Mouse (Mus musculus) heart, embryonic 11.5 days (tissue): ENCODE results near the gene Rasa2. TPM values are rescaled to one million over a fixed set of nuclear protein-coding genes. Genes with fewer than 3 reads are reported as not detected.
"Not testable (repeated sequence)": the region's sequence is repeated elsewhere in the genome, so short reads cannot be mapped to it uniquely, and the experiment has no call there.

Experiments used
- ATAC-seq: fragments of 200-750 bp; cut with Nextera tagmentation; replicated peaks from 2 replicates; pipeline ENCODE4 v1.8.0; 2017; ENCODE audit warnings: moderate library complexity; ENCODE audit not compliant: insufficient number of reproducible peaks, low FRiP score, low TSS enrichment
- H3K27ac ChIP-seq: fragments of 300-500 bp; sonication (generic); 2 replicates; pipeline ENCODE4 v1.5.1; 2014; ENCODE audit warnings: mild to moderate bottlenecking, low read depth, low read length
- H3K27me3 ChIP-seq: fragments of 300-500 bp; sonication (generic); 2 replicates; pipeline ENCODE4 v1.6.1; 2014; ENCODE audit warnings: mild to moderate bottlenecking, low read length, mixed read lengths; ENCODE audit not compliant: control insufficient read depth, insufficient read depth
- H3K36me3 ChIP-seq: fragments of 300-500 bp; sonication (generic); 2 replicates; pipeline ENCODE4 v1.6.1; 2014; ENCODE audit warnings: mild to moderate bottlenecking, low read length, moderate library complexity, mixed read lengths; ENCODE audit not compliant: control insufficient read depth, insufficient read depth
- H3K4me1 ChIP-seq: fragments of 300-500 bp; sonication (generic); 2 replicates; pipeline ENCODE4 v1.6.1; 2014; ENCODE audit warnings: low read length; ENCODE audit not compliant: control insufficient read depth, insufficient read depth
- H3K4me2 ChIP-seq: fragments of 300-500 bp; sonication (generic); 2 replicates; pipeline ENCODE4 v1.6.1; 2014; ENCODE audit warnings: mild to moderate bottlenecking, moderate library complexity
- H3K4me3 ChIP-seq: fragments of 300-500 bp; sonication (generic); 2 replicates; pipeline ENCODE4 v1.5.1; 2014; ENCODE audit warnings: low read depth, low read length
- H3K9ac ChIP-seq: fragments of 300-500 bp; sonication (generic); 2 replicates; pipeline ENCODE4 v1.6.1; 2014; ENCODE audit warnings: mild to moderate bottlenecking, low read depth, low read length, moderate library complexity
- H3K9me3 ChIP-seq: fragments of 300-500 bp; sonication (generic); replicated peaks from 2 replicates; pipeline ENCODE4 v1.6.1; 2016; ENCODE audit warnings: low read length; ENCODE audit not compliant: control insufficient read depth
- WGBS: fragments of 180-500 bp; shearing (Covaris S2); extraction: QIAGEN DNeasy Blood & Tissue Kit; methylation state at CpG from one replicate; pipeline ENCODE4 v1.1.7; 2014; ENCODE audit not compliant: insufficient replicate concordance; 5-methylcytosine and 5-hydroxymethylcytosine counted together
- polyA plus RNA-seq: library from polyadenylated mRNA; unstranded; fragments of >200 nt; fragmentation: Nextera tagmentation; extraction: Ambion mirVana; gene quantifications from 2 replicates; pipeline ENCODE4 v1.2.1, GENCODE M21; 2014

Gene Rasa2
- polyA plus RNA-seq, 1 experiment from 2014 or later, result 16.3 TPM

GRCm38 (mm10) chr9:96649362-96649761, 17.9 kb upstream of the Rasa2 start:
- Histone ChIP-seq H3K4me3 (no peak overlapping the region), H3K9me3 (no peaks in the 10 kb centered on the region), H3K36me3 (no peaks in the 10 kb centered on the region), H3K9ac (no peak overlapping the region), H3K27me3 (no peaks in the 10 kb centered on the region), H3K4me2 (no peak overlapping the region), H3K27ac (no peak overlapping the region), H3K4me1 (no peaks in the 10 kb centered on the region)
- ATAC-seq, result no peak
- 83% methylated on average over 4 of the region's 4 CpGs for WGBS

DNA sequence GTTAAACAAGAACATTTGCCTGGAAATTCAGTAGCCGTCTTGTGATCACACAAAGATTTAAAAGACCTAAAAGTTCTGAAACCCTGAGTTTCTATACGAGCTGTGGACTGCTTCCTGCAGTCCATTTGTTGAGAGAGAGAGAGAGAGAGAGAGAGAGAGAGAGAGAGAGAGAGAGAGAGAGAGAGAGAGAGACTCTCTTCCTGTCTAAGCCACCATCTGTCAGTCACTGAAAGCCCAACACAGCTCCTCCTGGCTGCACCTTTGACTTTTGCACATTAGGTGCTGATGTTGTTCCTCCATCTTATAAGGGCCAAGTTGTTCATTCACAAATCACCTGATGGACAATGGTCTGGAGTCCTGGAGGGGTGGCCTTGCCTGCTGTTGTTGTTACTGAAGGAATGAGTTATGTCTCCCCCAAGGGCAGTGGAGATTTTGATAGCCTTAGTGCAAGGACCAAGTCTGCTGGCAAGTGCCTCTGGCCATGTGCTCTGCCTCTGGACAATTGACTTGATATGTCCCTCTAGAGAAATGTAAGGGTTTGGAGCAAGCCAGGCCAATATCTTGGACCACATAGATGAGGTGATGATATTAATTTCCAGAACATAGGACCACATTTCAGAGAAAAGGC, 15.4 kb upstream of the Rasa2 start:
- no peaks in the 10 kb centered on the region for H3K36me3 ChIP-seq
- WGBS, result 55% methylated on average over 2 of the region's 2 CpGs
- no peaks in the 10 kb centered on the region for H3K27me3 ChIP-seq
- no peak overlapping the region for H3K4me2 ChIP-seq
- no peak overlapping the region for H3K9ac ChIP-seq
- no peaks in the 10 kb centered on the region for H3K9me3 ChIP-seq
- ATAC-seq, result no peak
- H3K27ac ChIP-seq, result no peak overlapping the region
- H3K4me3 ChIP-seq, result no peak overlapping the region
- H3K4me1 ChIP-seq, result no peaks in the 10 kb centered on the region

GRCm38 (mm10) chr9:96644840-96645239, 13.4 kb upstream of the Rasa2 start:
- H3K4me3 ChIP-seq, result no peak overlapping the region
- H3K9me3 ChIP-seq, result no peaks in the 10 kb centered on the region
- H3K27me3 ChIP-seq, result no peaks in the 10 kb centered on the region
- H3K4me1 ChIP-seq, result no peaks in the 10 kb centered on the region
- no peak overlapping the region for H3K27ac ChIP-seq
- 78% methylated on average over 2 of the region's 2 CpGs for WGBS
- H3K9ac ChIP-seq, result no peak overlapping the region
- no peak overlapping the region for H3K4me2 ChIP-seq
- H3K36me3 ChIP-seq, result no peaks in the 10 kb centered on the region
- ATAC-seq, result no peak

- H3K27me3 ChIP-seq, ATAC-seq: not testable (repeated sequence)
Measured at GRCm38 (mm10) chr9:96644002-96644401, 12.6 kb upstream of the Rasa2 start.

DNA sequence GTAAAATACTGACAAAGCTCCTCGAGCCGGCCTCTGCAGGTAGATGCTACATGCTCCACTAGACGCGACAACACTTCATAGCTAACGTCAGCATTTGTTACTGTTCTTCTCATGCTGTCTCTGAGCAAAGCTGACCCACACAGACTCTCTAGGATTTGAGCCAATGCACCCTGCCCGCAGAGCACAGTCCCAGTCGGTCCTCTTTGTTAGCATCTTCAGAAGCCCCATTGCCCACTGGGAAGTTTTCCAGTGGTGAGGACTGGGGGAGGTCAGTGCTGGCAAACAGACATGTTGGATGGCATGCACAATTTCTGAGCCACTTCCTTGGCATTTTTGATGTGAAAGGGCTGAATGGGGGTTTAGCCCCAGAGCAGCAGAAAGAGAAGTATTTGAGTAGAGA, 8.0 kb upstream of the Rasa2 start:
- no peak overlapping the region for H3K27ac ChIP-seq
- no peaks in the 10 kb centered on the region for H3K36me3 ChIP-seq
- ATAC-seq, result no peak
- 82% methylated on average over 7 of the region's 7 CpGs for WGBS
- H3K4me2 ChIP-seq, result no peak overlapping the region
- H3K4me1 ChIP-seq, result no peaks in the 10 kb centered on the region
- H3K27me3 ChIP-seq, result no peaks in the 10 kb centered on the region
- H3K9ac ChIP-seq, result no peak overlapping the region
- H3K4me3 ChIP-seq, result no peak overlapping the region
- H3K9me3 ChIP-seq, result no peaks in the 10 kb centered on the region

More at GRCm38 (mm10) chr9:96644002-96644401, 12.6 kb upstream of the Rasa2 start:
- WGBS, result 79% methylated on average over 3 of the region's 3 CpGs
- H3K9ac ChIP-seq, H3K4me1 ChIP-seq, H3K4me2 ChIP-seq, H3K27ac ChIP-seq, H3K36me3 ChIP-seq, H3K4me3 ChIP-seq, H3K9me3 ChIP-seq: not testable (repeated sequence)

DNA sequence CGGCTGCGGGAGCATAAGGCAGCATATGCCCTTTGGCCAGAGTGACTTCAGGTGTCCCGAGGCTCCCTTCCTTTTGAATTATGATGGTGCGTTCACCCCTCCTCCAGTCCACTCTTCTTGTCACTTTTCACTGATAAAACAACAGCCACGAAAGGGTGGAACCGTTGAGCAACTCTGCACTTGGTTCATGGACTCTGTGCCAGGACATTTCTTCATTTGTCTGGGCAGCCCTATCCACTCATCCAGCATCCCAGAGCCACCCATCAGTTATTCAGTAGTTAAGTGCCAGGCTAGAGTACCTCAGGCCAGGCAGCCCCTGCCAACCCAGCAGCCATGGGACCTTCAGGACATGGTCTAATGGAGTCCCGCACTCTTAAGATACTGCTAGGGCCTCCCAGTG, 7.1 kb upstream of the Rasa2 start:
- Histone ChIP-seq H3K4me1 (no peaks in the 10 kb centered on the region), H3K27me3 (no peaks in the 10 kb centered on the region), H3K36me3 (no peaks in the 10 kb centered on the region), H3K27ac (no peak overlapping the region), H3K9ac (no peak overlapping the region), H3K9me3 (no peaks in the 10 kb centered on the region), H3K4me3 (no peak overlapping the region), H3K4me2 (no peak overlapping the region)
- no peak for ATAC-seq
- WGBS, result 74% methylated on average over 7 of the region's 7 CpGs

GRCm38 (mm10) chr9:96637157-96637548, 5.7 kb upstream of the Rasa2 start:
- Histone ChIP-seq H3K4me3 (no peak overlapping the region), H3K36me3 (no peaks in the 10 kb centered on the region), H3K4me2 (no peak overlapping the region), H3K4me1 (no peaks in the 10 kb centered on the region), H3K27ac (no peak overlapping the region), H3K9ac (no peak overlapping the region), H3K27me3 (no peaks in the 10 kb centered on the region), H3K9me3 (no peaks in the 10 kb centered on the region)
- ATAC-seq, result no peak
- WGBS, result 80% methylated on average over 7 of the region's 7 CpGs

DNA sequence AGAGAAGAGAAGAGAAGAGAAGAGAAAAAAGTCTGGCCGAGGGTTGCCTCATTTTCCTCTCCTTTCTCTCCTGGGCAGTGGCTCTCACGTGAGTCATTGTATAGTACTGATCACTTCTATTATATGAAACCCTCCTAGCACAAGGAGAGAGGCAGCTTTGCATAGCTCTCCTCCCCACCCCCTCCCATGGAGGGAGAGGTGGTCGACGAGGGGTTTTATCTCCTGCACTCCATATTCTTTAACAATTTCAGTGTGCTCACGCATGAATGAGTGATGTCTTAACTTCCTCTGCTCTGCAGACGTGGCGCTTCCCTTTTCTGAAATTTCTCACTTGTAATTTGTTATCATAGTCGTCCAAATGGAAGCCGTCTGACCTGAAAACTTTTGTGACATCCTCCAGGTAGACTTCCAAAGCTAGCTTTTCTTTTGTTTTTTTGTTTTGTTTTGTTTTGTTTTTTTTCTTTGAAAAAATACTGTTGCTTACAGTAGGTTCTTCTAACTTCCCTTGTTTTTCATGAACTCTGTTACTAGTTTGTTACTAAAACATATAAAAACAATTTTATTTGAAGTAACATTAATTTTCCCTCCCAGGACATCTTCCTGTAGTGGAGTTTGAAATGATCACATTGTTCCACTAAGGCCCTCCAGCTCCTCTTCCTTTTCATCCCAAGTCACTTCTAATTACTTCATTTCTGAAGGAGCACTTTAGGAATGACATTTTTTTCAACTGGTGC, 5.2 kb upstream of the Rasa2 start:
- Histone ChIP-seq H3K36me3 (no peaks in the 10 kb centered on the region), H3K4me3 (no peak overlapping the region), H3K4me2 (no peak overlapping the region), H3K9ac (no peak overlapping the region), H3K27ac (no peak overlapping the region), H3K27me3 (no peaks in the 10 kb centered on the region), H3K4me1 (no peaks in the 10 kb centered on the region), H3K9me3 (no peaks in the 10 kb centered on the region)
- no peak for ATAC-seq
- WGBS, result 51% methylated on average over 9 of the region's 9 CpGs

DNA sequence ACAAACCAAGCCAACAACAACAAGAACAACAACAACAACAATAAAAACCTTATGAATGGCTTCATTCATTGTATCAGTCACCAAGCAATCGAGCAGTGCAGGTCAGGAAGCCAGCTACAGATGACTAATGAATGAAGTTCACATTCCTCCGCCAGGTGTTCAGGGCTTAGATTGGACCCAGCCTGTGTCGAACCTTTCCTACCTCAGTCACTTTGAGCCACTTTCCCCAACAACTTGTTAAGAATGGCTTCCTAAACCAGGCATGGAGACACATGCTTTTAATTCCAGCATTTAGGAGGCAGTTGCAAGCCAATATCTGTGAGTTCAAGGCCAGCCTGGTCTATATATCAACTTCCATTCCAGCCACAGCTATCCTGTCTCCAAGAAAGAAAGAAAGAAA, 4.5 kb upstream of the Rasa2 start:
- no peaks in the 10 kb centered on the region for H3K36me3 ChIP-seq
- H3K9me3 ChIP-seq, result no peaks in the 10 kb centered on the region
- H3K9ac ChIP-seq, result no peak overlapping the region
- H3K27ac ChIP-seq, result no peak overlapping the region
- no peak overlapping the region for H3K4me3 ChIP-seq
- H3K4me2 ChIP-seq, result no peak overlapping the region
- no peak for ATAC-seq
- 62% methylated on average over 3 of the region's 3 CpGs for WGBS
- no peaks in the 10 kb centered on the region for H3K27me3 ChIP-seq
- H3K4me1 ChIP-seq, result no peaks in the 10 kb centered on the region
